Mouse (Mus musculus) ES-Bruce4 (cell line): ENCODE results near the gene Sec24c.

Experiments
- CTCF ChIP-seq: IDR thresholded peaks from one replicate; pipeline ENCODE4 v1.8.1; 2011; ENCODE audit warnings: low read depth, low read length
- POLR2A ChIP-seq: IDR thresholded peaks from one replicate; pipeline ENCODE4 v1.8.1; 2011; ENCODE audit warnings: low read length; ENCODE audit not compliant: insufficient read depth

DNA sequence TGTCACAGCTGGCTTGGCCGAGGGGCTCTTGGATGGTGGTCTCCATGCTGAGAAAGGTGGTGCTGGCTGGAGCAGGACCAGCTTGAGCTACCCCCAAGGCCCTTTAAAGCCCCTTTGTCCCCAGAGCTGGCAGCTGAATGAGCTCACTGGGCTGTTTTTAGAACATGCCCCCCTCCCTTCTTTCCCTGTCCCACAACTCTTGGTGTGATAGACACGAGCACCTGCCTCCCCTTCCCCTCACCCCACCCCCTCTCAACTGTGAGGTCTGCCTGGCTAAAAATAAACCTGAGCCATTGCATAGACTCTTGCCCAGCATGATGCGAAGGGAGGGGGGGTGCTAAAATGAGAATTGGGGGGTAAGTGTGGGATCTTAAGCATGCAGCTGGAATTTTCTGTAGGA is 9.7 kb upstream of the Sec24c start:
- no peak for TF ChIP-seq CTCF
- no peak for TF ChIP-seq POLR2A
